Mouse (Mus musculus) embryonic facial prominence, embryonic 14.5 days (tissue): ENCODE data around the gene Dapp1. TPM values are rescaled to one million over a fixed set of nuclear protein-coding genes. Genes with fewer than 3 reads are reported as not detected.

Experiments used
- ATAC-seq: fragments of 200-750 bp; cut with Nextera tagmentation; 2 replicates; pipeline ENCODE4 v1.8.0; 2017; ENCODE audit warnings: low read depth, moderate number of reproducible peaks, moderate TSS enrichment
- DNase-seq: peaks from one replicate; pipeline ENCODE4 v3.0.0-alpha.2; 2015; ENCODE audit warnings: low spot score
- H3K27ac ChIP-seq: fragments of 300-500 bp; sonication (generic); replicated peaks from 2 replicates; pipeline ENCODE4 v1.5.1; 2014; ENCODE audit warnings: low read depth, mild to moderate bottlenecking, low read length, moderate library complexity
- H3K27me3 ChIP-seq: fragments of 300-500 bp; sonication (generic); replicated peaks from 2 replicates; pipeline ENCODE4 v1.6.1; 2014; ENCODE audit warnings: low read length; ENCODE audit not compliant: control insufficient read depth, insufficient read depth
- H3K36me3 ChIP-seq: fragments of 300-500 bp; sonication (generic); 2 replicates; pipeline ENCODE4 v1.6.1; 2014; ENCODE audit warnings: low read length, mixed read lengths; ENCODE audit not compliant: control insufficient read depth, insufficient read depth
- H3K4me1 ChIP-seq: fragments of 300-500 bp; sonication (generic); 2 replicates; pipeline ENCODE4 v1.6.1; 2014; ENCODE audit warnings: antibody characterized with exemption, low read length; ENCODE audit not compliant: control insufficient read depth, insufficient read depth
- H3K4me2 ChIP-seq: fragments of 300-500 bp; sonication (generic); 2 replicates; pipeline ENCODE4 v1.6.1; 2014; ENCODE audit warnings: low read depth, mild to moderate bottlenecking, low read length, moderate library complexity, mixed read lengths
- H3K4me3 ChIP-seq: fragments of 300-500 bp; sonication (generic); 2 replicates; pipeline ENCODE4 v1.5.1; 2014; ENCODE audit warnings: low read depth, mild to moderate bottlenecking, low read length
- H3K9ac ChIP-seq: fragments of 300-500 bp; sonication (generic); 2 replicates; pipeline ENCODE4 v1.6.1; 2014; ENCODE audit warnings: low read depth, mild to moderate bottlenecking, low read length, moderate library complexity, mixed read lengths
- H3K9me3 ChIP-seq: fragments of 300-500 bp; sonication (generic); 2 replicates; pipeline ENCODE4 v1.6.1; 2016; ENCODE audit warnings: low read length; ENCODE audit not compliant: control insufficient read depth
- WGBS: fragments of 180-500 bp; shearing (Covaris S2); extraction: QIAGEN DNeasy Blood & Tissue Kit; methylation state at CpG from one replicate; pipeline ENCODE4 v1.1.7; 2014; 5-methylcytosine and 5-hydroxymethylcytosine counted together
- polyA plus RNA-seq: library from polyadenylated mRNA; unstranded; fragments of >200 nt; fragmentation: Nextera tagmentation; extraction: Ambion mirVana; gene quantifications from 2 replicates; pipeline ENCODE4 v1.2.1, GENCODE M21; 2014

The Dapp1 gene
- polyA plus RNA-seq, 1 experiment from 2014 or later = 9.4 TPM

DNA sequence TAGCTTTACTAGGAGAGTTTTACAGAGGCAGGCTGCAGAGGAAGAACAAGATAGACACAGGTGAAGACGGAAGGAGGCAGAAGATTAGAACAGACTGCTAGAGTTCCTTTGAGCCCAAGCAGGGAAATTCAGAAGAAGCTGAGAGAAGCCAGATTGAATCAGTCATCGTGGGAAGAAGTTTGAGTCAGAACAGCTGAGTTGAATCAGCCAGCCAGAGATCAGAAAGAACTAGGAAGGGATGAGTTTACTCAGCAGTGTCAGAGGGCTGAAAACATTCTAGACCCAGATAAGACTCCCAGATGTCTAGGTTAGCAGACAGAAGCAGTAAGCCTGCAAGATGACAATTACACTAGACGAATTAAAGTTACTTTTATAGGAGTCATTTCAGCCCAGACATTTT lies 47.4 kb downstream of the Dapp1 start:
- H3K27me3 ChIP-seq = no peaks in the 10 kb centered on the region
- H3K4me1 ChIP-seq = no peaks in the 10 kb centered on the region
- no peak overlapping the region for H3K4me2 ChIP-seq
- ATAC-seq = no peak
- H3K36me3 ChIP-seq = peaks cover 28% of the 10 kb centered on the region; the same call in 1 of the 2 replicates
- no peak for DNase-seq
- H3K9ac ChIP-seq = no peak overlapping the region
- 64% methylated on average over 3 of the region's 3 CpGs for WGBS
- H3K9me3 ChIP-seq = no peaks in the 10 kb centered on the region
- no peak overlapping the region for H3K27ac ChIP-seq
- H3K4me3 ChIP-seq = no peak overlapping the region

- WGBS = 64% methylated on average over 7 of the region's 7 CpGs
- ATAC-seq = no peak
- H3K4me2 ChIP-seq = no peak overlapping the region
Measured at GRCm38 (mm10) chr3:137932748-137933147, 48.6 kb downstream of the Dapp1 start.

DNA sequence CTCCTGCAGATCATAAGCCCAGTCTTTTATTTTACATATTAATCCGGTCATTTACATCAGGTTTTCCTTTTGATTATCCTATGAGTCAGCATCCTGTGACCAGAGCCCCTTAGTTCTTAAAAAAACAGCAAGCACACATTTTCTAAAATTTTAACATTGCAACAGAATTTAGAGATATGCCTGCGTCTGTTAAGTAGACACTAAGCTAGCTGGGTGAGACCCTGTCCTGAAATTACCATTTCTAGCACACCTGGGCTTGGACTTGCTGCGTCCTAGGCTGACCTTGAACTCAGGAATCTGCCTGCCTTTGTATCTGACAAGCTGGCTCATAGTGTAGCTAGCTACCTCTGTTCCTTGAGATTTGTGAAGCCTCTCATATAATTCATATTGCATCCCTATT lies 51.4 kb downstream of the Dapp1 start:
- H3K36me3 ChIP-seq = peaks cover 62% of the 10 kb centered on the region
- WGBS = 88% methylated on average over 3 of the region's 3 CpGs
- H3K9ac ChIP-seq = no peak overlapping the region
- H3K9me3 ChIP-seq = no peaks in the 10 kb centered on the region
- no peaks in the 10 kb centered on the region for H3K27me3 ChIP-seq
- no peak overlapping the region for H3K4me3 ChIP-seq
- ATAC-seq = no peak
- no peaks in the 10 kb centered on the region for H3K4me1 ChIP-seq
- H3K27ac ChIP-seq = no peak overlapping the region
- no peak for DNase-seq
- no peak overlapping the region for H3K4me2 ChIP-seq

More at GRCm38 (mm10) chr3:137932748-137933147, 48.6 kb downstream of the Dapp1 start:
- peaks cover 38% of the 10 kb centered on the region for H3K36me3 ChIP-seq
- H3K4me3 ChIP-seq = no peak overlapping the region
- H3K9me3 ChIP-seq = no peaks in the 10 kb centered on the region
- H3K27ac ChIP-seq = no peak overlapping the region
- H3K9ac ChIP-seq = no peak overlapping the region
- no peak for DNase-seq
- H3K4me1 ChIP-seq = no peaks in the 10 kb centered on the region
- H3K27me3 ChIP-seq = no peaks in the 10 kb centered on the region

DNA sequence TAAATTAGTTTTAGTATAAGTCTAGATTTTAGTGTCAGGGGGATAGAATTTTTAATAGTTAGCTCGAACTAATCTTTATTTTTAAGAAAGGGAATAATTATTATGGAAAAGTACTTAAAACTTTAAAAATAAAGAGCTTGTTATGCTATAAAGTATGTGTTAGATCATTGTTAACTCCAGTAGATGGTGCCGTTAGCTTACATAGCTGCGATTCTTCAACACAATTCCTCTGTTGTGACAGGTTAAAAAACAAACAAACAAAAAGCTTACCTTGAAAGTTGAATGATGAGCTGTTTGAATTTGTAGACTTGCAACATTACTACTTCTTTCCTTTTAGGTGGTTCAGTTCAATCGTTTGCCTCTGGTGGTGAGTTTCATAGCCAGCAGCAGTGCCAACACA lies 54.3 kb downstream of the Dapp1 start:
- ATAC-seq (no peak), DNase-seq (no peak)
- Histone ChIP-seq H3K9me3 (no peaks in the 10 kb centered on the region), H3K27me3 (no peaks in the 10 kb centered on the region), H3K4me2 (no peak overlapping the region), H3K36me3 (peaks cover 80% of the 10 kb centered on the region), H3K27ac (no peak overlapping the region), H3K9ac (no peak overlapping the region), H3K4me1 (no peaks in the 10 kb centered on the region), H3K4me3 (no peak overlapping the region)
- WGBS = 90% methylated on average over 4 of the region's 4 CpGs

DNA sequence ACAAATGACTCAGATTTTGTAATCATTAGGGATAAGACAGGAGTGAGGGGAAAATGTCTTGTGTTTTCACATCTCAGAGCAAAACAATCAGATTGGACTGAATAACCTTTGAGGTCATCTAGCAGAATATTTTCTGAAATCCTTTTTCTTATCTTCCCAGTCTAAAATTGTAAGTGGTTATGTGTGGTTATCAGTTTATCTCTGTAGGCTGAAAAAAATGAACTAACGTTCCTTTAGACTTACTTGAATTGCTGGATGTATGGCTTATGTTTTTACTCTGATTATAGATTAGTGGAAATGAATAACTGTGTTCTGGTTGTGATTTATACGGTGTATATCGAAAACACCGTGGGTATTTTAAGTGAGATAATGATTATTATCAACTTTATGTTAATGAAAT lies 60.8 kb downstream of the Dapp1 start:
- H3K27me3 ChIP-seq = no peaks in the 10 kb centered on the region
- ATAC-seq = no peak
- H3K4me1 ChIP-seq = peaks cover 7% of the 10 kb centered on the region
- no peak for DNase-seq
- H3K27ac ChIP-seq = no peak overlapping the region
- no peaks in the 10 kb centered on the region for H3K9me3 ChIP-seq
- H3K36me3 ChIP-seq = peaks cover 39% of the 10 kb centered on the region
- H3K9ac ChIP-seq = no peak overlapping the region
- no peak overlapping the region for H3K4me2 ChIP-seq
- WGBS = 89% methylated on average over 4 of the region's 4 CpGs
- no peak overlapping the region for H3K4me3 ChIP-seq

- Histone ChIP-seq H3K4me3 (peak overlapping the region; percentile 86), H3K36me3 (peaks cover 33% of the 10 kb centered on the region), H3K9me3 (no peaks in the 10 kb centered on the region), H3K4me1 (peaks cover 7% of the 10 kb centered on the region), H3K9ac (peak overlapping the region; percentile 83; the same call in 1 of the 2 replicates), H3K4me2 (peak overlapping the region; percentile 81), H3K27me3 (no peaks in the 10 kb centered on the region), H3K27ac (no peak overlapping the region)
- ATAC-seq = no peak
- no peak for DNase-seq
- WGBS = 89% methylated on average over 7 of the region's 7 CpGs
Measured at GRCm38 (mm10) chr3:137919398-137919797, 61.9 kb downstream of the Dapp1 start.

GRCm38 (mm10) chr3:137918932-137919311 lies 62.4 kb downstream of the Dapp1 start:
- H3K27me3 ChIP-seq = no peaks in the 10 kb centered on the region
- peak; percentile 8; the same call in 1 of the 2 replicates for ATAC-seq
- H3K4me1 ChIP-seq = peaks cover 7% of the 10 kb centered on the region
- peak overlapping the region; percentile 86 for H3K4me3 ChIP-seq
- WGBS = 18% methylated on average over 6 of the region's 6 CpGs
- peak overlapping the region; percentile 81 for H3K4me2 ChIP-seq
- H3K9ac ChIP-seq = peak overlapping the region; percentile 83
- no peaks in the 10 kb centered on the region for H3K9me3 ChIP-seq
- H3K36me3 ChIP-seq = peaks cover 28% of the 10 kb centered on the region
- peak overlapping the region; percentile 86 for H3K27ac ChIP-seq
- peak; percentile 17 for DNase-seq

GRCm38 (mm10) chr3:137918172-137918931 lies 63.0 kb downstream of the Dapp1 start, which contains the start of gene Lamtor3:
Gene Lamtor3, plus strand, starts transcription at chr3:137918506.
- Histone ChIP-seq H3K9me3 (no peaks in the 10 kb centered on the region), H3K4me2 (peak within 1 kb of the TSS; percentile 81), H3K9ac (peak within 1 kb of the TSS; percentile 83), H3K4me1 (peaks cover 7% of the 10 kb centered on the region), H3K36me3 (peaks cover 23% of the 10 kb centered on the region), H3K4me3 (peak within 1 kb of the TSS; percentile 86), H3K27ac (peak within 1 kb of the TSS; percentile 86), H3K27me3 (no peaks in the 10 kb centered on the region)
- DNase-seq (peak; percentile 91), ATAC-seq (peak; percentile 92)
- under 1% methylated on average over 31 of the region's 47 CpGs for WGBS
